Mouse (Mus musculus): ENCODE data around the gene Vmn2r90. TPM values are rescaled to one million over a fixed set of nuclear protein-coding genes. Genes with fewer than 3 reads are reported as not detected.

Vmn2r90 gene
- not detected in 4 replicates for total RNA-seq (2023; ENCODE audit: inconsistent age)

DNA sequence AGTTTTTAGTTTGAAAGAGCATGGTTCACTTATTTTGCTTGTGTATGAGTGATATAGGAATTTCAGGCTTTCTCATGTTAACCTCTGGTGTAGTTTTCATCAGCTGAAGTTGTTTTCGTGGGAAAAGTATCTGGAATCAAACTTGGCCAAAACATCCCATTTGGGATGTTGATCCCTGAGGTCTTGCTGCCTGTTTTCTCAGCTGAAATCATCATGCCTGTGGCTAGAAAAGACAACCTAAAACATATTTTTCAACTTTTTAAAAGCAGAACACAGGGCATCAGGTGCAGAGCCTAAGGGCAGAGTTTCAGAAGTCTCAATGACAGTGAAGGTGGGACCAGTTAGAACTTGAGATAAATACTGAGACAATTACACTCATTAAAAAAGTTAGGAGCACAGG lies at the start of gene Vmn2r90:
Gene Vmn2r90, plus strand, starts transcription at position 301 of the 400 bp plus-strand sequence.

Other genes with a start within 250 kb of the Vmn2r90 start
- gene Lnpep, start 78.7 kb upstream of the Vmn2r90 start, total RNA-seq (2023; ENCODE audit: inconsistent age) = 139 to 168 TPM (median 155 TPM) in 4 replicates
- gene Spaca6, start 123.4 kb downstream of the Vmn2r90 start, total RNA-seq (2023; ENCODE audit: inconsistent age) = 1.1 to 2.8 TPM (median 1.6 TPM) in 3 of 4 replicates, not detected in the other
- gene Has1, start 151.5 kb downstream of the Vmn2r90 start, total RNA-seq (2023; ENCODE audit: inconsistent age) = not detected in 4 replicates
- 0.51 to 1.3 TPM in 2 of 4 replicates, not detected in the others for gene Fpr1, start 180.2 kb downstream of the Vmn2r90 start, total RNA-seq (2023; ENCODE audit: inconsistent age)
- gene Fpr2, start 184.1 kb downstream of the Vmn2r90 start, total RNA-seq (2023; ENCODE audit: inconsistent age) = 1.4 TPM in 2 of 4 replicates, not detected in the others
- gene Fpr3, start 184.1 kb downstream of the Vmn2r90 start, total RNA-seq (2023; ENCODE audit: inconsistent age) = not detected in 4 replicates